Mouse (Mus musculus): ENCODE results near the gene Ece2. TPM values are rescaled to one million over a fixed set of nuclear protein-coding genes. Genes with fewer than 3 reads are reported as not detected.

The Ece2 gene
- polyA plus RNA-seq, 1 experiment from 2014 or later: 0.87 TPM

- Histone ChIP-seq H3K27ac (ENCODE audit: low read length) (no peak overlapping the region), H3K4me1 (ENCODE audit: control insufficient read depth, insufficient read depth, low read length) (no peaks in the 10 kb centered on the region), H3K27me3 (ENCODE audit: control insufficient read depth, insufficient read depth, low read length) (no peaks in the 10 kb centered on the region), H3K9me3 (replicated peaks; ENCODE audit: control insufficient read depth, low read length) (no peaks in the 10 kb centered on the region), H3K4me2 (ENCODE audit: low read depth, low read length) (no peak overlapping the region), H3K9ac (ENCODE audit: low read length) (no peak overlapping the region), H3K36me3 (ENCODE audit: control insufficient read depth, insufficient read depth) (peaks cover 4% of the 10 kb centered on the region), H3K4me3 (ENCODE audit: low read length) (no peak overlapping the region)
- WGBS: 56% methylated on average over 5 of the region's 5 CpGs
- ATAC-seq (replicated peaks; ENCODE audit: extremely low read depth, insufficient read depth, low FRiP score): no peak
These were observed 29.1 kb upstream of the Ece2 start for GRCm38 (mm10) chr16:20600511-20600910.

GRCm38 (mm10) chr16:20604705-20605104 lies 24.9 kb upstream of the Ece2 start:
- Histone ChIP-seq H3K4me1 (ENCODE audit: control insufficient read depth, insufficient read depth, low read length) (peaks cover 2% of the 10 kb centered on the region), H3K4me2 (ENCODE audit: low read depth, low read length) (no peak overlapping the region), H3K9me3 (replicated peaks; ENCODE audit: control insufficient read depth, low read length) (no peaks in the 10 kb centered on the region), H3K27ac (ENCODE audit: low read length) (no peak overlapping the region), H3K36me3 (ENCODE audit: control insufficient read depth, insufficient read depth) (peaks cover 14% of the 10 kb centered on the region), H3K9ac (ENCODE audit: low read length) (no peak overlapping the region), H3K27me3 (ENCODE audit: control insufficient read depth, insufficient read depth, low read length) (no peaks in the 10 kb centered on the region), H3K4me3 (ENCODE audit: low read length) (no peak overlapping the region)
- ATAC-seq (replicated peaks; ENCODE audit: extremely low read depth, insufficient read depth, low FRiP score): no peak
- WGBS: 57% methylated on average over 9 of the region's 9 CpGs

GRCm38 (mm10) chr16:20610501-20611356 lies 18.9 kb upstream of the Ece2 start:
- Histone ChIP-seq H3K36me3 (ENCODE audit: control insufficient read depth, insufficient read depth) (peaks cover 10% of the 10 kb centered on the region; the same call in 1 of the 2 replicates), H3K4me3 (ENCODE audit: low read length) (peak overlapping the region; percentile 96), H3K27me3 (ENCODE audit: control insufficient read depth, insufficient read depth, low read length) (no peaks in the 10 kb centered on the region), H3K9ac (ENCODE audit: low read length) (peak overlapping the region; percentile 88), H3K4me2 (ENCODE audit: low read depth, low read length) (peak overlapping the region; percentile 100), H3K27ac (ENCODE audit: low read length) (peak overlapping the region; percentile 85), H3K4me1 (ENCODE audit: control insufficient read depth, insufficient read depth, low read length) (peaks cover 14% of the 10 kb centered on the region), H3K9me3 (replicated peaks; ENCODE audit: control insufficient read depth, low read length) (no peaks in the 10 kb centered on the region)
- ATAC-seq (replicated peaks; ENCODE audit: extremely low read depth, insufficient read depth, low FRiP score): peak; percentile 32; the same call in 1 of the 2 replicates
- WGBS: under 1% methylated on average over 28 of the region's 28 CpGs

GRCm38 (mm10) chr16:20611357-20612227 lies 18.0 kb upstream of the Ece2 start, which contains the start of the genes Eef1akmt4, Gm49333 and Alg3:
Gene Eef1akmt4, plus strand, starts transcription at chr16:20611593.
Gene Gm49333, plus strand, starts transcription at chr16:20611610.
Gene Alg3, minus strand, starts transcription at chr16:20611735.
- H3K36me3 ChIP-seq (ENCODE audit: control insufficient read depth, insufficient read depth): peaks cover 6% of the 10 kb centered on the region; the same call in 1 of the 2 replicates
- H3K4me2 ChIP-seq (ENCODE audit: low read depth, low read length): peak within 1 kb of the TSS; percentile 100
- peaks cover 14% of the 10 kb centered on the region for H3K4me1 ChIP-seq (ENCODE audit: control insufficient read depth, insufficient read depth, low read length)
- peak within 1 kb of the TSS; percentile 85 for H3K27ac ChIP-seq (ENCODE audit: low read length)
- no peaks in the 10 kb centered on the region for H3K9me3 ChIP-seq (replicated peaks; ENCODE audit: control insufficient read depth, low read length)
- peak; percentile 96 for ATAC-seq (replicated peaks; ENCODE audit: extremely low read depth, insufficient read depth, low FRiP score)
- H3K9ac ChIP-seq (ENCODE audit: low read length): peak within 1 kb of the TSS; percentile 88
- 2% methylated on average over 41 of the region's 41 CpGs for WGBS
- H3K27me3 ChIP-seq (ENCODE audit: control insufficient read depth, insufficient read depth, low read length): no peaks in the 10 kb centered on the region
- peak within 1 kb of the TSS; percentile 96 for H3K4me3 ChIP-seq (ENCODE audit: low read length)

- Histone ChIP-seq H3K9me3 (replicated peaks; ENCODE audit: control insufficient read depth, low read length) (no peaks in the 10 kb centered on the region), H3K36me3 (ENCODE audit: control insufficient read depth, insufficient read depth) (no peaks in the 10 kb centered on the region), H3K4me3 (ENCODE audit: low read length) (peak overlapping the region; percentile 72), H3K4me2 (ENCODE audit: low read depth, low read length) (peak overlapping the region; percentile 98), H3K27ac (ENCODE audit: low read length) (no peak overlapping the region), H3K27me3 (ENCODE audit: control insufficient read depth, insufficient read depth, low read length) (peaks cover 36% of the 10 kb centered on the region), H3K4me1 (ENCODE audit: control insufficient read depth, insufficient read depth, low read length) (peaks cover 19% of the 10 kb centered on the region), H3K9ac (ENCODE audit: low read length) (no peak overlapping the region)
- ATAC-seq (replicated peaks; ENCODE audit: extremely low read depth, insufficient read depth, low FRiP score): peak; percentile 62
- 3% methylated on average over 73 of the region's 83 CpGs for WGBS
These were observed 9.9 kb upstream of the Ece2 start for GRCm38 (mm10) chr16:20619541-20620398.

- Histone ChIP-seq H3K9ac (ENCODE audit: low read length) (no peak overlapping the region), H3K4me2 (ENCODE audit: low read depth, low read length) (peak overlapping the region; percentile 98), H3K4me1 (ENCODE audit: control insufficient read depth, insufficient read depth, low read length) (peaks cover 19% of the 10 kb centered on the region), H3K4me3 (ENCODE audit: low read length) (peak overlapping the region; percentile 72), H3K9me3 (replicated peaks; ENCODE audit: control insufficient read depth, low read length) (no peaks in the 10 kb centered on the region), H3K27ac (ENCODE audit: low read length) (no peak overlapping the region), H3K36me3 (ENCODE audit: control insufficient read depth, insufficient read depth) (no peaks in the 10 kb centered on the region), H3K27me3 (ENCODE audit: control insufficient read depth, insufficient read depth, low read length) (peaks cover 36% of the 10 kb centered on the region)
- 1% methylated on average over 9 of the region's 9 CpGs for WGBS
- no peak for ATAC-seq (replicated peaks; ENCODE audit: extremely low read depth, insufficient read depth, low FRiP score)
These were observed 9.3 kb upstream of the Ece2 start for GRCm38 (mm10) chr16:20620399-20620735.

- Histone ChIP-seq H3K27ac (ENCODE audit: low read length) (no peak overlapping the region), H3K9ac (ENCODE audit: low read length) (peak overlapping the region; percentile 55), H3K9me3 (replicated peaks; ENCODE audit: control insufficient read depth, low read length) (no peaks in the 10 kb centered on the region), H3K27me3 (ENCODE audit: control insufficient read depth, insufficient read depth, low read length) (peaks cover 36% of the 10 kb centered on the region), H3K4me3 (ENCODE audit: low read length) (peak overlapping the region; percentile 72), H3K4me1 (ENCODE audit: control insufficient read depth, insufficient read depth, low read length) (peaks cover 19% of the 10 kb centered on the region), H3K36me3 (ENCODE audit: control insufficient read depth, insufficient read depth) (no peaks in the 10 kb centered on the region), H3K4me2 (ENCODE audit: low read depth, low read length) (peak overlapping the region; percentile 98)
- ATAC-seq (replicated peaks; ENCODE audit: extremely low read depth, insufficient read depth, low FRiP score): no peak
- 1% methylated on average over 32 of the region's 32 CpGs for WGBS
These were observed 8.9 kb upstream of the Ece2 start for GRCm38 (mm10) chr16:20620751-20621190.

All from heart, embryonic 16.5 days (tissue).